Mouse (Mus musculus) lung, embryonic 16.5 days (tissue): ENCODE data around the gene Hoxa4. TPM values are rescaled to one million over a fixed set of nuclear protein-coding genes. Genes with fewer than 3 reads are reported as not detected.

Experiments used
- ATAC-seq: fragments of 200-750 bp; cut with Nextera tagmentation; 2 replicates; pipeline ENCODE4 v1.8.0; 2017; ENCODE audit warnings: low read depth, mild to moderate bottlenecking, moderate library complexity
- H3K27ac ChIP-seq: fragments of 300-500 bp; sonication (generic); 2 replicates; pipeline ENCODE4 v1.5.1; 2014; ENCODE audit warnings: mild to moderate bottlenecking, control low read depth, low read length
- H3K27me3 ChIP-seq: fragments of 300-500 bp; sonication (generic); 2 replicates; pipeline ENCODE4 v1.6.1; 2014; ENCODE audit warnings: low read depth, low read length, mixed read lengths; ENCODE audit not compliant: control insufficient read depth, insufficient read depth
- H3K36me3 ChIP-seq: fragments of 300-500 bp; sonication (generic); 2 replicates; pipeline ENCODE4 v1.6.1; 2014; ENCODE audit warnings: low read length; ENCODE audit not compliant: control insufficient read depth, insufficient read depth
- H3K4me1 ChIP-seq: fragments of 300-500 bp; sonication (generic); replicated peaks from 2 replicates; pipeline ENCODE4 v1.6.1; 2014; ENCODE audit warnings: low read length, mixed read lengths; ENCODE audit not compliant: control insufficient read depth, insufficient read depth
- H3K4me2 ChIP-seq: fragments of 300-500 bp; sonication (generic); 2 replicates; pipeline ENCODE4 v1.6.1; 2014; ENCODE audit warnings: low read depth, low read length, control low read depth
- H3K4me3 ChIP-seq: fragments of 300-500 bp; sonication (generic); 2 replicates; pipeline ENCODE4 v1.5.1; 2014; ENCODE audit warnings: mild to moderate bottlenecking, low read length, control low read depth
- H3K9ac ChIP-seq: fragments of 300-500 bp; sonication (generic); 2 replicates; pipeline ENCODE4 v1.6.1; 2014; ENCODE audit warnings: low read length, control low read depth
- H3K9me3 ChIP-seq: fragments of 300-500 bp; sonication (generic); 2 replicates; pipeline ENCODE4 v1.6.1; 2016; ENCODE audit warnings: low read length; ENCODE audit not compliant: control insufficient read depth
- WGBS: fragments of 180-500 bp; shearing (Covaris S2); extraction: QIAGEN DNeasy Blood & Tissue Kit; methylation state at CpG from one replicate; pipeline ENCODE4 v1.1.7; 2014; 5-methylcytosine and 5-hydroxymethylcytosine counted together
- polyA plus RNA-seq: library from polyadenylated mRNA; unstranded; fragments of >200 nt; fragmentation: Nextera tagmentation; extraction: Ambion mirVana; gene quantifications from 2 replicates; pipeline ENCODE4 v1.2.1, GENCODE M21; 2015

Gene Hoxa4
- polyA plus RNA-seq, 1 experiment from 2014 or later = 2.4 TPM

DNA sequence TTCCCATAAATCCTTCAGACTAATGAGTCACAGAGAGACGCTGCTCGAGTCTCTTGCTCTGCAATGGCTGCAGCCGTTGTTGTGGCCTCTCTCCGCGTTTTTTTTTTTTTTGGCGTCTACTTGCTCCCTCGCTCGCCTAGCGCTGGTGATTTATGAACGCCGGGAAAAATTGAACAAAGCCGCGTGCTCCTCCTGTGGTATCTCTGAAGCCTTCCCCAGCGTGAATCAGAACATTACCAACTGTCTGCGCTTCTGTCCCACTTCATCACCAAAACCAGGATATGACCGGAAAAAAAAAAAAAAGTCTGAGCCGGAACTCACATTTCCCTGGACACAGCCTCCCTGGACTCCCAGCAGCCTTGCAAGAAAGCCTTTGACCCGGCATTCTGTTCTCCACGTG is 6.3 kb downstream of the Hoxa4 start:
- Histone ChIP-seq H3K4me3 (peak overlapping the region; percentile 11; the same call in 1 of the 2 replicates), H3K27me3 (peaks cover 46% of the 10 kb centered on the region), H3K4me2 (peak overlapping the region; percentile 46), H3K36me3 (no peaks in the 10 kb centered on the region), H3K4me1 (peaks cover 53% of the 10 kb centered on the region), H3K9me3 (no peaks in the 10 kb centered on the region), H3K9ac (peak overlapping the region; percentile 25; the same call in 1 of the 2 replicates), H3K27ac (peak overlapping the region; percentile 70)
- 2% methylated on average over 19 of the region's 19 CpGs for WGBS
- no peak for ATAC-seq

DNA sequence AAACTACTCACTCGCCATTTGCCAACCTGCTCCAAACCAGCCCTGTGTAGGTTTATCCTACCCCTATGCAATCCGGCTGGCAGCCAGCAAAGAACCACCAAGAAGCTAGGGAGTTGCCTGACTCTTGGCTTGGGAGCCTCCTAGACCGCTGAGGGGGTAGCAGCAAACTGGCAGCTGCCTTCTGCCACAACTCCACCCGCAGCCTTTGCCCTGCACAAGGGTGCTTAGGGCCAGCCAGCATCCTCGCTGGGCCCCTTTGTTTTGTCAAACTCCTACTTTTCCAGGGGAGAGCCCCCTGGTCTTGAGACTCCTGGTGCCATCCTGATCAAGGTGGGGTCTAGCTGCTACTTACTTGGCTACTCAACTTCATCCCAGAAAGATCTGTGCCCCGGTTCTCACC is 6.9 kb downstream of the Hoxa4 start:
- H3K9ac ChIP-seq = peak overlapping the region; percentile 19; the same call in 1 of the 2 replicates
- peaks cover 53% of the 10 kb centered on the region for H3K4me1 ChIP-seq
- peaks cover 46% of the 10 kb centered on the region for H3K27me3 ChIP-seq
- WGBS = 19% methylated on average over 6 of the region's 6 CpGs
- no peak for ATAC-seq
- peak overlapping the region; percentile 46 for H3K4me2 ChIP-seq
- H3K9me3 ChIP-seq = no peaks in the 10 kb centered on the region
- H3K4me3 ChIP-seq = no peak overlapping the region
- no peaks in the 10 kb centered on the region for H3K36me3 ChIP-seq
- H3K27ac ChIP-seq = peak overlapping the region; percentile 70

DNA sequence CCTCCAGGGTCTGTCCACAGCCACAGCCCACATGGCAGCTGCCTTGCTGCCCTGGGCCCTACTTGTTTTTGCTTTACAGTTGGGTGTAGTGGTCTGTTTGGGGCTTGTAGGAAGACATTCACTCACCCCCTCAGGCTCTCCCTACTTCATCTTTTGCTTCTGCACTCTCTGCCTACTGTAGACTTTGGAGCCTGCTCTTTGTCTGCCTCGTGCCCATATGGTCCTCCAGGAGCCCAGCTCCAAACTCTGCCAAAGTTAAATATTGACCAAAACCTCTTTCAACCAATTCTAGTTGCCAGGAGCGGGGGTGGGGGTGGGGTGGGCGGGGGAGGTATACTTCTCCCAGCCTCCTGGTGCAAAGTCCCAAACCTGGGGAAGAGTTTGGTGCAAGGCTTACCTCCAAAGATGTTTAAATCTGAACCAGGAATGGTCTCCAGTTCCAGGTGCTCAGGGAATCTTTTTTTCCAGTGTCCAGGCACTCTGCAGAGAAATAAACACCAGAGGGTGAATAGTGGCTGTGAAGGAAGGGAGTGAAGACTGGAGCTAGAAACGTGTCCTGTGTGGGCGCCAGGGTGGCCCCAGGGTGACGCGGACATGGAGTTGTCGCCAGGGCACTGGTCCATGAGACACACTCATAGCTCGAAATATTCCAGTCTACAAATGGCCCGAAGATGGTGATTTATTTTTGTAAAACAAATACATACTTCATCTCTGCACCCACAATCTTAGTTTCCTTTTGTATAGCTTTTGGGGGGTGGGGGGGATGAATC is 8.1 kb downstream of the Hoxa4 start:
- no peaks in the 10 kb centered on the region for H3K9me3 ChIP-seq
- H3K27me3 ChIP-seq = peaks cover 51% of the 10 kb centered on the region
- H3K36me3 ChIP-seq = no peaks in the 10 kb centered on the region
- ATAC-seq = no peak
- 0 out of 2 replicates have a peak overlapping the region, but pooled peaks have one; percentile 13 for H3K9ac ChIP-seq
- WGBS = 20% methylated on average over 10 of the region's 10 CpGs
- peak overlapping the region; percentile 23 for H3K27ac ChIP-seq
- no peak overlapping the region for H3K4me2 ChIP-seq
- no peak overlapping the region for H3K4me3 ChIP-seq
- peaks cover 51% of the 10 kb centered on the region for H3K4me1 ChIP-seq

DNA sequence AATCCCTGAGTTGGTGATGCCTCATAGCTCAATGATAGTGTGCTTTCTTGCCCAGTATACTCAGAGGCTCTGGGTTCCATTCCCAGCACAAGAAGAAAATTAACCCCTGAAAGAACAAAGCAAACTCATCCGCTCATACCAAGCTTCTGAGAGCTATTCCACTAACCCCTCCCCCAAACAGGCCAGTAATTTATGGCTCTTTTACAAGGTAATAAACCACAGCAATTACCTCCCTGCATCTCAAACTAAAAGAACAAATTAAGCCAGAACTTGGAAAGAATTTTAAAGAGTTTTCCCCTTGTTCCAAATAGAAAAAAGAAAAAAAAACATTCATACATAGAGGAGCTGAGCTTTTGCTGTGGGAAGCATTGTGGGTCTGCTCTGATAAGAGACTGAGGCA is 8.8 kb downstream of the Hoxa4 start:
- Histone ChIP-seq H3K27ac (peak overlapping the region; percentile 23; the same call in 1 of the 2 replicates), H3K4me2 (no peak overlapping the region), H3K36me3 (no peaks in the 10 kb centered on the region), H3K27me3 (peaks cover 51% of the 10 kb centered on the region), H3K9ac (no peak overlapping the region), H3K9me3 (no peaks in the 10 kb centered on the region), H3K4me1 (peaks cover 47% of the 10 kb centered on the region), H3K4me3 (no peak overlapping the region)
- ATAC-seq = no peak
- WGBS = 56% methylated on average over 1 of the region's 1 CpGs

DNA sequence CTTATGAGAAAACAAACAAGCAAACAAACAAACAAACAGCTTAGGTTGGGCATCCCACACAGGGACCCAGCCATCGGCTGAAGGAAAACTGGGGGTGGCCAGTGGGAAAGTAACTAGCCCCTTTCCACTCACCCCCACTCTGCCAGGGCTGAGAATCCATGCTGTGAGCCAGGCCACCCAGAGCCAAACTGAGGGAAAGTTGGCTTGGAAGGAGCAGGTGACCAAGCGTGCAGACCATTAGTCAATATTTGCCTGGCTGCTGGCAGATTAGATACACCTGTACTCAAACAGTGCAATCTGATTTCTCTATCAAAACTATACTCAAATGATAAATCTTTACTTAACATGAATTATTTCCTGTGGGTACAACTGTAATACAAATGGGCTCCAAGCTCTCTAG is 9.5 kb downstream of the Hoxa4 start:
- Histone ChIP-seq H3K4me3 (no peak overlapping the region), H3K27me3 (peaks cover 46% of the 10 kb centered on the region), H3K9me3 (no peaks in the 10 kb centered on the region), H3K4me2 (no peak overlapping the region), H3K9ac (no peak overlapping the region), H3K4me1 (peaks cover 40% of the 10 kb centered on the region), H3K36me3 (no peaks in the 10 kb centered on the region), H3K27ac (no peak overlapping the region)
- 33% methylated on average over 2 of the region's 2 CpGs for WGBS
- no peak for ATAC-seq

DNA sequence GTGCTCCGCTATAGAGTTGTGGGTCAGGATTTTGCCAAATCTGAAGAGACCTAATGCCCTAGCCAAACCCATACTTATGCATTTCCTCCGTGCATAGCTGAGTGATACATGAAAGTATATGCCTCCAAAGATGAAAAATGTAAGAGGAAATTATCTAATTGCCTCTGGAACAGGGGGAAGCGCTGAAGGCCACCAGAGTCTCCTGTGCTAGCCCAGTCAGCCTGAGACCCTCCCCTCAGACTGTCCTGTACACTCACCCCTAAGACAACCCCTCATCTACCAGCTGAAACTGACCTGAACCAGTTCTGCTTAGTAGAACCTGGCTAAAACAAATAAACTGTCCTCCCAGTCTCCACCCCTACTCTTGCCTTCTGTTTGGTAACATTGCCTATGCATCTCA is 10.8 kb downstream of the Hoxa4 start:
- Histone ChIP-seq H3K4me3 (peak overlapping the region; percentile 65), H3K4me1 (peaks cover 36% of the 10 kb centered on the region), H3K27ac (peak overlapping the region; percentile 97), H3K9ac (peak overlapping the region; percentile 75), H3K4me2 (peak overlapping the region; percentile 57), H3K36me3 (no peaks in the 10 kb centered on the region), H3K9me3 (no peaks in the 10 kb centered on the region), H3K27me3 (peaks cover 39% of the 10 kb centered on the region)
- no peak for ATAC-seq
- 24% methylated on average over 3 of the region's 3 CpGs for WGBS

DNA sequence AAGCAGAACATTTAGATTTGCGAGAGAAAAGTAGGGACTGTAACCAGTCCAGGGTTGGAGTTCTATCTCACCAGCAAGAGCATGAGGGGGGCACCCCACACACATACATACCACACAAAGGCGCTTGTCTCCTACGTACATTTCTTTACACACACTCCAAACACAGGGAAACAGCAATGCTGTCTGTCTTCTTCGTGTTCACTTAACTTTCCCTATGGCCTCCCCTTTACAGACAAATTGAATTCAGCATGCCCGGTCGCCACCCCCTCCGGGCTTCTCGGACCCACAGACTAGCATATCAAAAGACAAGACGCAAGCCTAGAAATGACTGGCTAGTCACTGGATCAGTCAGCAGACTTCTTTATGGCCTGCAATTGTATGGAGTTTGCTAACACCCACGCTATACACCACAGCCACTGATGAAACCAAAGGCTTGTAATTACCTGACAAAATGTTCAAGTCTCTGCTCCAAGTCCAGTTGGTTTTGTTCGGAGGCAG is 11.3 kb downstream of the Hoxa4 start:
- ATAC-seq = no peak
- H3K4me2 ChIP-seq = peak overlapping the region; percentile 57
- peak overlapping the region; percentile 97 for H3K27ac ChIP-seq

DNA sequence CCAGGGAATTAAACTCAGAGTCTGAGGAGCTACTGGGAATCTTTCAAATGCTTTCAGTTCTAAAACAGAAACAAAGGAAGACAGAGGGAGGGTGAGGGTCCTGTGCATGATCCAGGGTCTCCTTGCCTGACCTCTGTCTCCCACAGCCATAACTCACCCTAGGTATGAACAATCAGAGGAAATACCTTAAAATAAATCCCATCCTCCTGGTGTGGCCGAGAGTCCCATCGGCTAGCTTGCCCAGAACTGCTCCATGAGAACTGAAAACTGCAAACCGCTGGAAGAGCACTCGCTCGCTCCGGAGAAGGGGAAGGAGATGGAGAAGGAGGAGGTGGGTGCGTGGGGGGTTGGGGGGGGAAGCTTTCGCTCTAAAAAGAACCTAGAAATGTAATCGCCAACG is 11.9 kb downstream of the Hoxa4 start:
- Histone ChIP-seq H3K4me1 (peaks cover 26% of the 10 kb centered on the region), H3K4me2 (peak overlapping the region; percentile 57), H3K9me3 (no peaks in the 10 kb centered on the region), H3K36me3 (no peaks in the 10 kb centered on the region), H3K9ac (peak overlapping the region; percentile 75), H3K4me3 (peak overlapping the region; percentile 65), H3K27ac (peak overlapping the region; percentile 97), H3K27me3 (peaks cover 41% of the 10 kb centered on the region)
- WGBS = under 1% methylated on average over 10 of the region's 10 CpGs
- 0 out of 2 replicates have a peak, but pooled peaks have one; percentile 9 for ATAC-seq

More for the DNA sequence above, 11.3 kb downstream of the Hoxa4 start:
- H3K4me3 ChIP-seq = peak overlapping the region; percentile 65
- 8% methylated on average over 11 of the region's 11 CpGs for WGBS
- no peaks in the 10 kb centered on the region for H3K36me3 ChIP-seq
- H3K9ac ChIP-seq = peak overlapping the region; percentile 75
- peaks cover 32% of the 10 kb centered on the region for H3K4me1 ChIP-seq
- no peaks in the 10 kb centered on the region for H3K9me3 ChIP-seq
- H3K27me3 ChIP-seq = peaks cover 41% of the 10 kb centered on the region

DNA sequence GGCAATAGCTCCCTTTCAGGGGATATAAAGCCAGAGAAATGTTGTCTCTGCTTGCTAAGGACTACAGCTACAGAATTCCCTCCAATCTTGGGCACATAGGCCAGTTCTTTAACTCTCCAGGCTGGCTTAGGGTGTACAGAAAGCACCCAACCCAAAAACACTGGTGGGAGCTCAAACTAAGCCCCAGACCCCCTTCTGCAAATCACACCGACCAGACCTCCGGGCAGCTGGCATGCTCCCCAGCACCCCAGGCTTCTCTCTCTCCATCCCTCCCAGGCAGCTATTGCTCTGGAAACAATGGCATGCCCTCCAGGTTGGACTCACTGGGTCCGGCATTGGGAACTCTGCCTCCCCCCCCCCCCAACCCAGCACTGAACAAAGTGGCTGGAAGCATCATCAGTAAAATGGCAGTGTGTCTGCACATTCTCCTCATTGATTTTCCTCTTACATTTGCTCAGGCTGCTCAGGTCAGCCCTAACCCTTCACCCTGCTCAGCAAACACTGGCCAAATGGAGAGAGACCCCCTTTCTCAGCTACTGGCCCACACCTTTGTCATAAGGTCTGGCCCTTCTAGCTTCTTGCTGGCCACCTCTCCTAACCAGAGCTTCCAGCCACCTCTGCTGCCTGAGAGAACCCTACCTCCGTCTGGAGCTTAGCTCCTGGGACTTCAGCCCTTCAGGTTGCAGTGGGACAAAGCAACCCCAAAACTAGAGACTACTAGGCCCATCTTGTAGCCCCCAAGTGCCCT is 12.5 kb downstream of the Hoxa4 start:
- WGBS = 6% methylated on average over 4 of the region's 4 CpGs
- peak overlapping the region; percentile 75 for H3K9ac ChIP-seq
- H3K4me3 ChIP-seq = peak overlapping the region; percentile 65
- peak overlapping the region; percentile 57 for H3K4me2 ChIP-seq
- peaks cover 37% of the 10 kb centered on the region for H3K27me3 ChIP-seq
- ATAC-seq = no peak
- peak overlapping the region; percentile 97 for H3K27ac ChIP-seq
- H3K4me1 ChIP-seq = peaks cover 21% of the 10 kb centered on the region
- no peaks in the 10 kb centered on the region for H3K36me3 ChIP-seq
- H3K9me3 ChIP-seq = no peaks in the 10 kb centered on the region
